Mouse (Mus musculus) MEL (cell line): ENCODE results near the gene Btbd16. TPM values are rescaled to one million over a fixed set of nuclear protein-coding genes. Genes with fewer than 3 reads are reported as not detected.

Source experiments
- DNase-seq: peaks from one replicate; pipeline ENCODE4 v3.0.0; 2011; ENCODE audit warnings: low read depth, low spot score
- H3K27ac ChIP-seq: 2 replicates; pipeline ENCODE4 v1.5.1; 2012; ENCODE audit warnings: low read depth, mild to moderate bottlenecking, control low read depth, low read length, moderate library complexity; ENCODE audit not compliant: control insufficient read depth
- H3K27me3 ChIP-seq, 2 experiments: fragments of 150-350 bp in 1 of 2; sonication (generic) in 1 of 2; 2 replicates each; pipeline ENCODE4 v1.6.1; 2012; ENCODE audit warnings: low read length in 2 of 2, mild to moderate bottlenecking in 2 of 2, improper control_type of control experiment in 1 of 2, moderate library complexity in 1 of 2; ENCODE audit not compliant: insufficient read depth in 2 of 2, control insufficient read depth in 1 of 2
- H3K36me3 ChIP-seq, 2 experiments: 2 replicates each; pipeline ENCODE4 v1.6.1; 2012 to 2014; ENCODE audit warnings: low read length in 2 of 2, improper control_type of control experiment in 1 of 2, inconsistent platforms in 1 of 2, mild to moderate bottlenecking in 1 of 2; ENCODE audit not compliant: insufficient read depth in 2 of 2, control insufficient read depth in 1 of 2
- H3K4me1 ChIP-seq, 2 experiments: fragments of 150-350 bp in 1 of 2; sonication (generic) in 1 of 2; 2 replicates each; pipeline ENCODE4 v1.6.1; 2012; ENCODE audit warnings: low read length in 2 of 2, improper control_type of control experiment in 1 of 2, mild to moderate bottlenecking in 1 of 2; ENCODE audit not compliant: insufficient read depth in 2 of 2, control insufficient read depth in 1 of 2
- H3K4me3 ChIP-seq, 2 experiments: fragments of 150-350 bp in 1 of 2; sonication (generic) in 1 of 2; 2 replicates each; pipeline ENCODE4 v1.5.1; 2012; ENCODE audit warnings: low read depth in 2 of 2, low read length in 2 of 2, mild to moderate bottlenecking in 2 of 2, moderate library complexity in 2 of 2, control low read depth in 1 of 2, improper control_type of control experiment in 1 of 2; ENCODE audit not compliant: control insufficient read depth in 1 of 2, insufficient read depth in 1 of 2
- H3K79me2 ChIP-seq: 2 replicates; pipeline ENCODE4 v1.6.1; 2012; ENCODE audit warnings: mild to moderate bottlenecking, low read length, moderate library complexity; ENCODE audit not compliant: control insufficient read depth, poor library complexity, insufficient read depth
- H3K9ac ChIP-seq: 2 replicates; pipeline ENCODE4 v1.6.1; 2012; ENCODE audit warnings: low read depth, mild to moderate bottlenecking, control low read depth, low read length, moderate library complexity; ENCODE audit not compliant: control insufficient read depth, poor library complexity, severe bottlenecking
- H3K9me3 ChIP-seq: fragments of 150-350 bp; sonication (generic); replicated peaks from 2 replicates; pipeline ENCODE4 v1.6.1; 2012; ENCODE audit warnings: mild to moderate bottlenecking, low read length, improper control_type of control experiment, moderate library complexity; ENCODE audit not compliant: insufficient read depth
- CHD1 ChIP-seq: IDR thresholded peaks from 2 replicates; pipeline ENCODE4 v1.6.1; 2012; ENCODE audit warnings: low read depth, mild to moderate bottlenecking, inconsistent platforms, low read length, improper control_type of control experiment
- CHD2 ChIP-seq: IDR thresholded peaks from 2 replicates; pipeline ENCODE4 v1.6.1; 2011; ENCODE audit warnings: low read length, improper control_type of control experiment
- CTCF ChIP-seq, 3 experiments: IDR thresholded peaks in 2 of 3; conservative IDR thresholded peaks in 1 of 3; 2 replicates each; pipeline ENCODE4 v1.5.1; 2011 to 2012; ENCODE audit warnings: low read length in 3 of 3, low read depth in 2 of 3, mild to moderate bottlenecking in 2 of 3, improper control_type of control experiment in 1 of 3, inconsistent platforms in 1 of 3, mixed read lengths in 1 of 3, moderate library complexity in 1 of 3; ENCODE audit not compliant: control insufficient read depth in 1 of 3, insufficient read depth in 1 of 3, poor library complexity in 1 of 3, severe bottlenecking in 1 of 3
- E2F4 ChIP-seq: IDR thresholded peaks from 2 replicates; pipeline ENCODE4 v1.6.1; 2011; ENCODE audit warnings: low read depth, low read length, improper control_type of control experiment, borderline replicate concordance
- ELF1 ChIP-seq: IDR thresholded peaks from 2 replicates; pipeline ENCODE4 v1.6.1; 2014; ENCODE audit warnings: low read depth, mild to moderate bottlenecking, inconsistent platforms, low read length, improper control_type of control experiment, moderate library complexity
- EP300 ChIP-seq, 2 experiments: IDR thresholded peaks; 2 replicates each; pipeline ENCODE4 v1.6.1; 2011; ENCODE audit warnings: improper control_type of control experiment in 2 of 2, low read length in 2 of 2, low read depth in 1 of 2, mild to moderate bottlenecking in 1 of 2
- JUND ChIP-seq: IDR thresholded peaks from 2 replicates; pipeline ENCODE4 v1.6.1; 2011; ENCODE audit warnings: low read depth, mild to moderate bottlenecking, improper control_type of control experiment, low read length
- KAT2A ChIP-seq: conservative IDR thresholded peaks from 2 replicates; pipeline ENCODE4 v1.6.1; 2012; ENCODE audit warnings: low read depth, low read length, improper control_type of control experiment, inconsistent platforms
- MAFK ChIP-seq: IDR thresholded peaks from 2 replicates; pipeline ENCODE4 v1.6.1; 2011; ENCODE audit warnings: low read depth, mild to moderate bottlenecking, low read length, improper control_type of control experiment, borderline replicate concordance
- MAX ChIP-seq: IDR thresholded peaks from 2 replicates; pipeline ENCODE4 v1.6.1; 2011; ENCODE audit warnings: low read length, improper control_type of control experiment
- MAZ ChIP-seq: IDR thresholded peaks from 2 replicates; pipeline ENCODE4 v1.6.1; 2012; ENCODE audit warnings: low read depth, mild to moderate bottlenecking, inconsistent platforms, low read length, improper control_type of control experiment
- MXI1 ChIP-seq: IDR thresholded peaks from 2 replicates; pipeline ENCODE4 v1.6.1; 2011; ENCODE audit warnings: mild to moderate bottlenecking, low read depth, low read length, improper control_type of control experiment
- NELFE ChIP-seq: IDR thresholded peaks from 2 replicates; pipeline ENCODE4 v1.6.1; 2011; ENCODE audit warnings: low read depth, low read length, improper control_type of control experiment
- POLR2A ChIP-seq, 2 experiments: IDR thresholded peaks; 2 replicates each; pipeline ENCODE4 v1.6.1; 2011 to 2012; ENCODE audit warnings: low read length in 2 of 2, mild to moderate bottlenecking in 2 of 2, control low read depth in 1 of 2, improper control_type of control experiment in 1 of 2, low read depth in 1 of 2, moderate library complexity in 1 of 2; ENCODE audit not compliant: control insufficient read depth in 1 of 2, insufficient read depth in 1 of 2, poor library complexity in 1 of 2
- POLR2AphosphoS5 ChIP-seq: IDR thresholded peaks from 2 replicates; pipeline ENCODE4 v1.6.1; 2012; ENCODE audit warnings: low read depth, borderline replicate concordance, mild to moderate bottlenecking, inconsistent platforms, low read length, moderate library complexity, mixed read lengths
- RCOR1 ChIP-seq: IDR thresholded peaks from 2 replicates; pipeline ENCODE4 v1.6.1; 2012; ENCODE audit warnings: low read depth, mild to moderate bottlenecking, inconsistent platforms, low read length, improper control_type of control experiment
- SMC3 ChIP-seq: IDR thresholded peaks from 2 replicates; pipeline ENCODE4 v1.6.1; 2011; ENCODE audit warnings: low read depth, low read length, improper control_type of control experiment
- TBP ChIP-seq: IDR thresholded peaks from 2 replicates; pipeline ENCODE4 v1.8.0; 2011; ENCODE audit warnings: low read depth, low read length, improper control_type of control experiment
- TCF12 ChIP-seq: IDR thresholded peaks from 2 replicates; pipeline ENCODE4 v1.6.1; 2014; ENCODE audit warnings: low read depth, mild to moderate bottlenecking, inconsistent platforms, low read length, improper control_type of control experiment, moderate library complexity
- ZC3H11A ChIP-seq: IDR thresholded peaks from 2 replicates; pipeline ENCODE4 v1.6.1; 2012; ENCODE audit warnings: low read depth, mild to moderate bottlenecking, inconsistent platforms, low read length, improper control_type of control experiment
- ZKSCAN1 ChIP-seq: IDR thresholded peaks from 2 replicates; pipeline ENCODE4 v1.6.1; 2012; ENCODE audit warnings: low read depth, mild to moderate bottlenecking, inconsistent platforms, low read length, improper control_type of control experiment, moderate library complexity
- ZNF384 ChIP-seq: IDR thresholded peaks from 2 replicates; pipeline ENCODE4 v1.6.1; 2012; ENCODE audit warnings: low read depth, mild to moderate bottlenecking, inconsistent platforms, low read length, improper control_type of control experiment
- polyA plus RNA-seq, 2 experiments: library from polyadenylated mRNA; stranded (reverse) in 1 of 2; unstranded in 1 of 2; fragments of >175 nt in 1 of 2; fragments of >200 nt in 1 of 2; gene quantifications; 2 replicates each; pipeline versions ENCODE4 v1.2.1 to v1.2.4; 2012; ENCODE audit warnings: low replicate concordance in 2 of 2, low read depth in 1 of 2; ENCODE audit not compliant: insufficient read length in 2 of 2, insufficient read depth in 1 of 2, missing spikeins in 1 of 2
- total RNA-seq: library from RNA; depleted of rRNA; stranded (reverse); fragments of 300-350 nt; gene quantifications from 2 replicates; pipeline ENCODE4 v1.2.3, GENCODE M21; 2012

Btbd16 gene
- total and polyA plus RNA-seq, 3 experiments = 0.71 to 0.89 TPM; not detected in 1

GRCm38 (mm10) chr7:130865613-130866591, 92.0 kb downstream of the Btbd16 start, which contains the start of gene Plekha1:
Gene Plekha1 (plus strand): TSS chr7:130865756.
- no peaks in the 10 kb centered on the region; a peak in 1 of 4 replicates for H3K27me3 ChIP-seq
- H3K36me3 ChIP-seq = no peaks in the 10 kb centered on the region
- H3K9me3 ChIP-seq = no peaks in the 10 kb centered on the region
- no peak for DNase-seq
- no peak within 1 kb of the TSS for H3K27ac ChIP-seq
- no peak within 1 kb of the TSS for H3K9ac ChIP-seq
- H3K4me1 ChIP-seq = no peaks in the 10 kb centered on the region
- H3K79me2 ChIP-seq = no peaks in the 10 kb centered on the region
- no peak within 1 kb of the TSS for H3K4me3 ChIP-seq
- no peak for TF ChIP-seq TBP
- no peak for TF ChIP-seq CHD1
- no peak for TF ChIP-seq ZNF384
- no peak for TF ChIP-seq POLR2AphosphoS5
- no peak for TF ChIP-seq MAZ
- TF ChIP-seq POLR2A (IDR thresholded peaks at IDR 0.05; ENCODE audit: control insufficient read depth in 1 of 2, insufficient read depth in 1 of 2, low read depth in 1 of 2, low read length in 2 of 2, poor library complexity in 1 of 2) = peak in 1 of 2 experiments; percentile 39; a peak in 1 of 4 replicates
- TF ChIP-seq ELF1 = no peak

- Histone ChIP-seq H3K9me3 (no peaks in the 10 kb centered on the region), H3K36me3 (no peaks in the 10 kb centered on the region), H3K27me3 (no peaks in the 10 kb centered on the region; a peak in 1 of 4 replicates), H3K4me3 (no peak overlapping the region), H3K79me2 (no peaks in the 10 kb centered on the region), H3K9ac (no peak overlapping the region), H3K27ac (no peak overlapping the region), H3K4me1 (no peaks in the 10 kb centered on the region)
- TF ChIP-seq POLR2AphosphoS5 (no peak), MAZ (no peak), CHD1 (no peak), ELF1 (no peak), CHD2 (no peak)
- DNase-seq = no peak
Measured at GRCm38 (mm10) chr7:130866640-130867039, 92.8 kb downstream of the Btbd16 start.

GRCm38 (mm10) chr7:130867256-130867655, 93.4 kb downstream of the Btbd16 start:
- no peak for DNase-seq
- H3K36me3 ChIP-seq = no peaks in the 10 kb centered on the region
- H3K79me2 ChIP-seq = no peaks in the 10 kb centered on the region
- H3K9ac ChIP-seq = no peak overlapping the region
- no peaks in the 10 kb centered on the region for H3K9me3 ChIP-seq
- no peaks in the 10 kb centered on the region for H3K4me1 ChIP-seq
- no peaks in the 10 kb centered on the region; a peak in 1 of 4 replicates for H3K27me3 ChIP-seq
- H3K4me3 ChIP-seq = no peak overlapping the region
- no peak overlapping the region for H3K27ac ChIP-seq
- no peak for TF ChIP-seq POLR2A (IDR thresholded peaks at IDR 0.05; ENCODE audit: control insufficient read depth in 1 of 2, insufficient read depth in 1 of 2, low read depth in 1 of 2, low read length in 2 of 2, poor library complexity in 1 of 2)
- no peak for TF ChIP-seq EP300 (IDR thresholded peaks at IDR 0.05; ENCODE audit: low read depth in 1 of 2, low read length in 2 of 2)
- no peak for TF ChIP-seq E2F4
- no peak for TF ChIP-seq POLR2AphosphoS5
- TF ChIP-seq MXI1 = no peak
- TF ChIP-seq NELFE = no peak
- TF ChIP-seq CHD1 = no peak
- TF ChIP-seq SMC3 = no peak
- no peak for TF ChIP-seq JUND
- no peak for TF ChIP-seq CHD2
- TF ChIP-seq ZC3H11A = no peak
- TF ChIP-seq MAFK = no peak
- TF ChIP-seq MAX = no peak
- TF ChIP-seq TCF12 = no peak
- no peak for TF ChIP-seq ZKSCAN1
- no peak for TF ChIP-seq KAT2A
- no peak for TF ChIP-seq RCOR1
- no peak for TF ChIP-seq MAZ
- TF ChIP-seq CTCF (IDR thresholded peaks at IDR 0.05 in 2 of 3, conservative IDR thresholded peaks at IDR 0.05 in 1 of 3; ENCODE audit: control insufficient read depth in 1 of 3, insufficient read depth in 1 of 3, low read depth in 2 of 3, low read length in 3 of 3, poor library complexity in 1 of 3, severe bottlenecking in 1 of 3) = no peak
